Mouse (Mus musculus) C2C12 (cell line): ENCODE data around the gene Rilp. TPM values are rescaled to one million over a fixed set of nuclear protein-coding genes. Genes with fewer than 3 reads are reported as not detected.

ENCODE experiments used
- H3K27me3 ChIP-seq: one replicate; pipeline ENCODE4 v1.6.1; 2011; ENCODE audit not compliant: control insufficient read depth, insufficient read depth, insufficient read length
- H3K36me3 ChIP-seq: one replicate; pipeline ENCODE4 v1.6.1; 2011; ENCODE audit not compliant: control insufficient read depth, insufficient read depth
- H3K4me3 ChIP-seq: one replicate; pipeline ENCODE4 v1.5.1; 2011; ENCODE audit warnings: mild to moderate bottlenecking, control low read depth; ENCODE audit not compliant: poor library complexity, insufficient read depth, severe bottlenecking
- H3K79me2 ChIP-seq: one replicate; pipeline ENCODE4 v1.6.1; 2011; ENCODE audit not compliant: control insufficient read depth, insufficient read depth
- H3K79me3 ChIP-seq: one replicate; pipeline ENCODE4 v1.6.1; 2011; ENCODE audit warnings: low read depth, control low read depth
- H3ac ChIP-seq: one replicate; pipeline ENCODE3; 2011; ENCODE audit warnings: low read depth; ENCODE audit not compliant: control insufficient read depth, insufficient read length
- CEBPB ChIP-seq: IDR thresholded peaks from one replicate; pipeline ENCODE4 v1.6.1; 2011; ENCODE audit warnings: low read depth, mild to moderate bottlenecking, control low read depth, moderate library complexity
- CTCF ChIP-seq: IDR thresholded peaks from one replicate; pipeline ENCODE4 v1.5.1; 2011; ENCODE audit not compliant: control insufficient read depth, insufficient read depth, insufficient read length
- FOSL1 ChIP-seq: IDR thresholded peaks from one replicate; pipeline ENCODE4 v1.8.0; 2011; ENCODE audit warnings: mild to moderate bottlenecking, low read length; ENCODE audit not compliant: poor library complexity, insufficient read depth, severe bottlenecking
- MAX ChIP-seq: IDR thresholded peaks from one replicate; pipeline ENCODE4 v1.6.1; 2011; ENCODE audit warnings: mild to moderate bottlenecking, control low read depth
- MYOD1 ChIP-seq: IDR thresholded peaks from one replicate; pipeline ENCODE4 v1.6.1; 2011; ENCODE audit warnings: low read depth; ENCODE audit not compliant: control insufficient read depth, insufficient read length
- MYOG ChIP-seq: IDR thresholded peaks from one replicate; pipeline ENCODE4 v1.6.1; 2011; ENCODE audit not compliant: control insufficient read depth, insufficient read length; ENCODE audit errors: extremely low read depth
- USF1 ChIP-seq: IDR thresholded peaks from one replicate; pipeline ENCODE4 v1.6.1; 2011; ENCODE audit warnings: low read depth, mild to moderate bottlenecking, control low read depth, moderate library complexity
- polyA plus RNA-seq: library from polyadenylated mRNA; unstranded; fragments of >200 nt; fragmentation: generic; extraction: Trizol; gene quantifications from one replicate; pipeline ENCODE4 v1.2.1, GENCODE M21; 2012; ENCODE audit warnings: missing spikeins

Gene Rilp
- polyA plus RNA-seq, 1 experiment: 3.2 TPM

GRCm38 (mm10) chr11:75526943-75527342 lies 17.0 kb downstream of the Rilp start:
- no peaks in the 10 kb centered on the region for H3K36me3 ChIP-seq
- TF ChIP-seq MYOD1: no peak
- TF ChIP-seq CTCF: no peak
- TF ChIP-seq FOSL1: no peak
- no peak for TF ChIP-seq MAX
- TF ChIP-seq CEBPB: no peak
- no peak for TF ChIP-seq USF1
- TF ChIP-seq MYOG: no peak

GRCm38 (mm10) chr11:75529771-75530170 lies 19.9 kb downstream of the Rilp start:
- Histone ChIP-seq H3ac (no peak overlapping the region), H3K79me2 (no peaks in the 10 kb centered on the region), H3K79me3 (no peaks in the 10 kb centered on the region), H3K36me3 (no peaks in the 10 kb centered on the region), H3K4me3 (no peak overlapping the region), H3K27me3 (no peaks in the 10 kb centered on the region)
- TF ChIP-seq MYOG: no peak
- TF ChIP-seq USF1: no peak
- no peak for TF ChIP-seq CTCF
- TF ChIP-seq FOSL1: no peak
- no peak for TF ChIP-seq CEBPB
- TF ChIP-seq MYOD1: no peak
- TF ChIP-seq MAX: no peak

More at GRCm38 (mm10) chr11:75526943-75527342, 17.0 kb downstream of the Rilp start:
- Histone ChIP-seq H3K79me3 (no peaks in the 10 kb centered on the region), H3ac (no peak overlapping the region), H3K27me3 (no peaks in the 10 kb centered on the region), H3K79me2 (no peaks in the 10 kb centered on the region), H3K4me3 (no peak overlapping the region)

GRCm38 (mm10) chr11:75530325-75530724 lies 20.4 kb downstream of the Rilp start:
- TF ChIP-seq FOSL1 (no peak), MYOD1 (no peak), MYOG (no peak), MAX (peak; percentile 61), USF1 (no peak), CEBPB (no peak), CTCF (peak; percentile 97)
- Histone ChIP-seq H3K27me3 (no peaks in the 10 kb centered on the region), H3ac (peak overlapping the region; percentile 86), H3K4me3 (peak overlapping the region; percentile 56), H3K79me2 (no peaks in the 10 kb centered on the region), H3K79me3 (no peaks in the 10 kb centered on the region), H3K36me3 (no peaks in the 10 kb centered on the region)

- Histone ChIP-seq H3K79me3 (no peaks in the 10 kb centered on the region), H3ac (peak overlapping the region; percentile 86), H3K36me3 (no peaks in the 10 kb centered on the region), H3K27me3 (no peaks in the 10 kb centered on the region), H3K4me3 (peak overlapping the region; percentile 56), H3K79me2 (no peaks in the 10 kb centered on the region)
- TF ChIP-seq CEBPB (no peak), FOSL1 (no peak), USF1 (no peak), MYOD1 (no peak), MYOG (no peak), CTCF (no peak), MAX (no peak)
These were observed 21.0 kb downstream of the Rilp start for GRCm38 (mm10) chr11:75530845-75531373.

- Histone ChIP-seq H3K27me3 (no peaks in the 10 kb centered on the region), H3K79me3 (no peaks in the 10 kb centered on the region), H3K36me3 (no peaks in the 10 kb centered on the region), H3K79me2 (no peaks in the 10 kb centered on the region), H3ac (peak within 1 kb of the TSS; percentile 86), H3K4me3 (peak within 1 kb of the TSS; percentile 56)
- TF ChIP-seq CEBPB (no peak), FOSL1 (no peak), USF1 (no peak), MAX (peak; percentile 91), MYOG (no peak), MYOD1 (no peak)
These were observed 21.8 kb downstream of the Rilp start, which contains the start of gene Slc43a2 for GRCm38 (mm10) chr11:75531469-75532242. Gene Slc43a2, plus strand, starts transcription at chr11:75531694.
